Mouse (Mus musculus) urinary bladder, postnatal 4 days (tissue): Measurements from ENCODE around the gene Supt6.

Experiments used
- DNase-seq, 2 experiments: peaks; one replicate each; pipeline ENCODE4 v3.0.0; 2021 to 2022; ENCODE audit warnings: low spot score in 2 of 2

Gene Supt6

GRCm38 (mm10) chr11:78167257-78167959 lies 78.4 kb downstream of the Supt6 start:
- no peak for DNase-seq

GRCm38 (mm10) chr11:78166640-78167039 lies 79.1 kb downstream of the Supt6 start:
- no peak for DNase-seq

- DNase-seq = no peak
Measured at GRCm38 (mm10) chr11:78166161-78166560, 79.6 kb downstream of the Supt6 start.

- peak; percentile 65 to 70 for DNase-seq
Measured at GRCm38 (mm10) chr11:78165761-78166109, 80.1 kb downstream of the Supt6 start.

- peak; percentile 76 to 83 for DNase-seq
Measured at GRCm38 (mm10) chr11:78164924-78165760, 80.6 kb downstream of the Supt6 start, which contains the start of gene Traf4. Traf4 (minus strand) TSS chr11:78165589.

- no peak for DNase-seq
Measured at GRCm38 (mm10) chr11:78164604-78164923, 81.2 kb downstream of the Supt6 start.

GRCm38 (mm10) chr11:78163681-78164603 lies 81.8 kb downstream of the Supt6 start:
- DNase-seq = peak; percentile 68 to 74

GRCm38 (mm10) chr11:78163045-78163444 lies 82.7 kb downstream of the Supt6 start:
- no peak for DNase-seq

- no peak for DNase-seq
Measured at GRCm38 (mm10) chr11:78162504-78162903, 83.3 kb downstream of the Supt6 start.

GRCm38 (mm10) chr11:78161968-78162367 lies 83.8 kb downstream of the Supt6 start:
- no peak for DNase-seq

- no peak for DNase-seq
Measured at GRCm38 (mm10) chr11:78161169-78161568, 84.6 kb downstream of the Supt6 start.

GRCm38 (mm10) chr11:78160675-78161074 lies 85.1 kb downstream of the Supt6 start:
- DNase-seq = no peak

GRCm38 (mm10) chr11:78160171-78160570 lies 85.6 kb downstream of the Supt6 start:
- DNase-seq = no peak

- DNase-seq = no peak
Measured at GRCm38 (mm10) chr11:78159557-78159956, 86.2 kb downstream of the Supt6 start.

GRCm38 (mm10) chr11:78159096-78159495 lies 86.7 kb downstream of the Supt6 start:
- DNase-seq = peak; percentile 70 to 82
